Mouse (Mus musculus) monocyte, adult 5-6 weeks (primary cell): ENCODE measurements around the gene Ermard. TPM values are rescaled to one million over a fixed set of nuclear protein-coding genes. Genes with fewer than 3 reads are reported as not detected.
A peak's percentile ranks its signal among the peaks of the same experiment; 100 is the strongest.

Experiments used
- ATAC-seq: fragments of 153-309, 156-312 bp; replicated peaks from 2 replicates; pipeline ENCODE4 v1.8.0; 2017; ENCODE audit warnings: mild to moderate bottlenecking; ENCODE audit not compliant: low TSS enrichment, insufficient number of reproducible peaks, severe bottlenecking, poor library complexity, low FRiP score
- total RNA-seq: library from RNA; stranded (forward); fragments of 200-1000, 200-491, 200-594 nt; gene quantifications from 3 replicates; pipeline ENCODE4 v1.2.3, GENCODE M21; 2017

The Ermard gene
- total RNA-seq, 1 experiment from 2014 or later: 95.1 TPM

- ATAC-seq: no peak
Measured at GRCm38 (mm10) chr17:15101355-15101754, 60.3 kb downstream of the Ermard start.

- ATAC-seq: peak; percentile 74
Measured at GRCm38 (mm10) chr17:15107143-15107649, 66.2 kb downstream of the Ermard start.

GRCm38 (mm10) chr17:15108473-15109441, 67.7 kb downstream of the Ermard start:
- ATAC-seq: no peak

GRCm38 (mm10) chr17:15115550-15115949, 74.5 kb downstream of the Ermard start:
- no peak for ATAC-seq

- no peak for ATAC-seq
Measured at GRCm38 (mm10) chr17:15120096-15120495, 79.1 kb downstream of the Ermard start.

- no peak for ATAC-seq
Measured at GRCm38 (mm10) chr17:15120569-15120968, 79.6 kb downstream of the Ermard start.

GRCm38 (mm10) chr17:15129630-15130287, 88.8 kb downstream of the Ermard start:
- no peak for ATAC-seq

- ATAC-seq: no peak
Measured at GRCm38 (mm10) chr17:15130288-15130656, 89.3 kb downstream of the Ermard start.

- no peak for ATAC-seq
Measured at GRCm38 (mm10) chr17:15134905-15135669, 94.1 kb downstream of the Ermard start.

GRCm38 (mm10) chr17:15137443-15137842, 96.4 kb downstream of the Ermard start:
- no peak for ATAC-seq

Other genes starting within 250 kb of the Ermard start
- gene Wdr27, start 98.0 kb upstream of the Ermard start, total RNA-seq: 1.6 TPM in 1 of 3 replicates, not detected in the others
- 15.5 to 27.8 TPM (median 23.1 TPM) in 3 replicates for gene 1600012H06Rik, start 98.0 kb upstream of the Ermard start, total RNA-seq
- gene Phf10, start 79.9 kb upstream of the Ermard start, total RNA-seq: 28.4 to 35.3 TPM (median 33.6 TPM) in 3 replicates
- 9.5 to 14.7 TPM (median 11.4 TPM) in 3 replicates for gene 9030025P20Rik, start 62.7 kb upstream of the Ermard start, total RNA-seq
- 1.6 TPM in 1 of 3 replicates, not detected in the others for gene Gm3417, start 62.4 kb upstream of the Ermard start, total RNA-seq
- gene Gm3435, start 31.0 kb upstream of the Ermard start, total RNA-seq: 3.3 to 5.3 TPM (median 3.9 TPM) in 3 replicates
- 0.75 to 1.7 TPM in 2 of 3 replicates, not detected in the other for gene Tcte3, start 280 bp downstream of the Ermard start, total RNA-seq
- gene Gm3448, start 329 bp downstream of the Ermard start, total RNA-seq: 11.6 to 15.3 TPM (median 14.7 TPM) in 3 replicates